Mouse (Mus musculus) spleen, adult 2 months (tissue): ENCODE measurements at regions not wholly inside any gene's neighbourhood (a gene's known extent, or its start where the extent isn't known, plus 50 kb on each side); places are given as distances from the start of the nearest gene placed in this dataset.

Experiments used
- CTCF ChIP-seq: fragments of 200-500 bp; IDR thresholded peaks from 2 replicates; pipeline ENCODE4 v1.5.1; 2011; ENCODE audit warnings: mild to moderate bottlenecking, inconsistent platforms; ENCODE audit not compliant: insufficient read depth, insufficient read length, insufficient replicate concordance; ENCODE audit errors: extremely low read depth
- POLR2A ChIP-seq: fragments of 200-500 bp; IDR thresholded peaks from 2 replicates; pipeline ENCODE4 v1.6.1; 2011; ENCODE audit warnings: low read depth, low read length, inconsistent platforms

DNA sequence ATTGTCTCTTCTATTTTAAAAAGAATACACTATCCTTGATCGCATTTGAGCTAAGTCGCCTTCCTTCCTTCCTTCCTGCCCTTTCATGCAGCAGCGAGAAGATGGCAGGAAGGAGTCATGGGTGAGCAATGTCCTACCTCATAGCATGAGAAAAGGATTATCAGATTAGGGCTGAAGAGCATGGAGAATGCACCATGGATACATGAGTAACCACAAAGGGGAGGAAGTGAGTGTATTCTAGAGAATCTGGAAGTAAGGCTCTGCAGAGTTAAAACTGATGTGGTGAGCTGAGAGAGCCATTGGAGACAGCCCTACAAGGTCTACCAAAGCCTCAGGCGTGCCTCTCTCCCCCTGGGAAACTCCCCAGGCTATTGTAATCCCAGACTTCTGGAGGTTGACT is 270.2 kb downstream of the Zfp704 start:
- no peak for TF ChIP-seq CTCF
- TF ChIP-seq POLR2A = no peak
